Mouse (Mus musculus): Measurements from ENCODE around the gene Pld1. TPM values are rescaled to one million over a fixed set of nuclear protein-coding genes. Genes with fewer than 3 reads are reported as not detected.
"Not testable (repeated sequence)": the region's sequence is repeated elsewhere in the genome, so short reads cannot be mapped to it uniquely, and the experiment has no call there.

The Pld1 gene
- polyA plus RNA-seq, 1 experiment from 2014 or later = 17.0 TPM

DNA sequence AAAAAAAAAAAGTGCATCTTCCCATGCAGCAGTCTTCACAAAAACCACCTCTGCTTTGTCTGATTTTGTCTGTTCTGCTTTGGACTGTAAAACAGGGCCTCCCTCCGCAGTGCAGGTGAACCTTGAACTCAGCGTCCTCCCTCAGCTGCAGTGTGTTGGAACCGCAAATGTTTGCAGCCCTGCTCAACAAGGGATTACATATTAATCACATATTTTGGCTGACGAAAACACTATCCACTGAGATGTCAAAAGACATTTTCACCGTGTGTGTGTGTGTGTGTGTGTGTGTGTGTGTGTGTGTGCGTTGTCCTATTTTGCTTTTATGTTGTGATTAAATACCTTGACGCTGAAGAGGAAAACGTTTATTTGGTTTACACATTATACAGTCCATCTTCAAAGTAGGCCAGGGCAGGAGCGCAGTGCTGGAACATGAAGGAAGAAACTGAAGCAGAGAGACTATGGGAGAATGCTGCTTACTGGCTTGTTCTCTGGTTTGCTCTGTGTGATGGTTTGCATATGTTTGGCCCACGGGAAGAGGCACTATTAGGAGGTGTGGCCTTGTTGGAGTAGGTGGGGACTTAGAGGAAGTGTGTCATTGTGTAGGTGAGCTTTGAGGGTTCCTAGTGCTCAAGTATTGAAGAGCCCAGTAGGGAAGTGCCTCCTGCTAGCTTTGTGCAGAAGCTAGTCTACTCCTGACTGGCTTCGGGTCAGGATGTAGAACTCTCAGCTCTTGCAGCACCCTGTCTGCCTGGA lies 17.1 kb upstream of the Pld1 start:
- peaks cover 8% of the 10 kb centered on the region for H3K9me3 ChIP-seq
- H3K36me3 ChIP-seq = no peaks in the 10 kb centered on the region
- H3K9ac ChIP-seq = no peak overlapping the region
- H3K27ac ChIP-seq = no peak overlapping the region
- no peak overlapping the region for H3K4me2 ChIP-seq (replicated peaks)
- no peaks in the 10 kb centered on the region for H3K27me3 ChIP-seq (replicated peaks)
- H3K4me1 ChIP-seq (replicated peaks) = no peaks in the 10 kb centered on the region
- no peak for ATAC-seq
- 86% methylated on average over 11 of the region's 11 CpGs for WGBS
- no peak overlapping the region for H3K4me3 ChIP-seq (replicated peaks)

DNA sequence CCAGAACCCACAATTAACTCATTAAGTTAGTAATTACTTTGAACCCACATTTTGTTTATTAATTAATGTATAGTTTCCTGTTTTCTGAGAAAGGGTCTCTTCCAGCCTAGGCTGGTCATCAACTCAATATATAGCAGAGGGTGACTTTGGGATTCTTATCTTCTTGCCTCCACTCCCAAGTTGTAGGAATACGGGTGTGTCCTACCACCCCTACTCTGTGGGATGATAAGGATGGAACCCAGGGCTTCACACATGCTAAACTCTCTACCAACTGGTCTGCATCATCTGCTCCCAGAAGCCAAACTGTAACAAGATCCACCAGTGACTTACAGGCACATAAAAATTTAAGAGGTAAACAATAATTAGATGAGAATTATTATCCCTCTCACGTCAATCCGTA lies 14.5 kb upstream of the Pld1 start:
- 60% methylated on average over 3 of the region's 3 CpGs for WGBS

DNA sequence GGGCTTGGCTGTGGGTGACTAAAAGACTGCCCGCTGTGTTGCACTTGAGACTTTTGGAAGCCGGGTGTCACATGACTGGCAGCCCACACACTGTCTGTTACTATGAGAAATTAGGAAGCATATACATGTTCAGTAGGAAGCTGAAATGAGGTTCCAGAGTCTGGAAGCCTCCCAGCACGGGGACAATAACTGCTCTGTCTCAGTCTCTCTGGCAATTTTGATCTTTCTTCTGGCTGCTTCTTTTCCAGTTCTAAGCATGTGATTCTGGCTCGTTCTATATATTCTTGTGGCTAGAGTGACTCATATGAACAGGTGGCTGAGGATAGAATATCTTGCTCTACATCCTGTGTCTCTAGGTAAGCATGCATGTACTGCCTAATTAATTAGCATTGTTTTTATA lies 9.3 kb upstream of the Pld1 start:
- H3K4me2 ChIP-seq (replicated peaks) = no peak overlapping the region
- H3K27ac ChIP-seq = no peak overlapping the region
- no peak overlapping the region for H3K9ac ChIP-seq
- H3K9me3 ChIP-seq = no peaks in the 10 kb centered on the region
- WGBS = 81% methylated on average over 4 of the region's 4 CpGs
- no peak overlapping the region for H3K4me3 ChIP-seq (replicated peaks)
- no peak for ATAC-seq
- H3K36me3 ChIP-seq = no peaks in the 10 kb centered on the region
- no peaks in the 10 kb centered on the region for H3K27me3 ChIP-seq (replicated peaks)
- H3K4me1 ChIP-seq (replicated peaks) = no peaks in the 10 kb centered on the region

More for the DNA sequence above, 14.5 kb upstream of the Pld1 start:
- no peaks in the 10 kb centered on the region for H3K27me3 ChIP-seq (replicated peaks)
- H3K9me3 ChIP-seq = peaks cover 4% of the 10 kb centered on the region
- no peak overlapping the region for H3K27ac ChIP-seq
- no peak for ATAC-seq
- H3K36me3 ChIP-seq = no peaks in the 10 kb centered on the region
- no peak overlapping the region for H3K4me3 ChIP-seq (replicated peaks)
- H3K9ac ChIP-seq = no peak overlapping the region
- H3K4me2 ChIP-seq (replicated peaks) = no peak overlapping the region
- H3K4me1 ChIP-seq (replicated peaks) = no peaks in the 10 kb centered on the region

DNA sequence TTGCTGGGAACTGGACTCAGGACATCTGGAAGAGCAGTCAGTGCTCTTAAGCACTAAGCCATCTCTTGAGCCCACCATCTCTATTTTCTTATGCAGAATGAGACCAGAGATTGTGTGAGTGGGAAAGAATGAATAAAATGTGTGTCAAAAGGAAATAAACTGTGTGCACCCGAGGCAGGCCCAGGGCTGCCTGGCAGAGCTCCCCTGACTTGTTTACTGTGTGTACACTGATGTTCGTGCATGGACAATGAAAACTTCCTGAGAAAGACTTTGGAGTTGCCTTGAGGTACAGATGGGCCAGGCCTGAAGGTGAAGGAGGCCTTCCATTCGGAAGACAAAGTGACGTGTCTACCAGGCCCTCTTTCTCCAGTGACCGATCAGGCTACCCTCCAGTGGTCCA lies 6.1 kb upstream of the Pld1 start:
- H3K9ac ChIP-seq = no peak overlapping the region
- no peaks in the 10 kb centered on the region for H3K9me3 ChIP-seq
- H3K27ac ChIP-seq = no peak overlapping the region
- WGBS = 76% methylated on average over 5 of the region's 5 CpGs
- H3K27me3 ChIP-seq (replicated peaks) = no peaks in the 10 kb centered on the region
- no peaks in the 10 kb centered on the region for H3K4me1 ChIP-seq (replicated peaks)
- no peaks in the 10 kb centered on the region for H3K36me3 ChIP-seq
- H3K4me3 ChIP-seq (replicated peaks) = no peak overlapping the region
- ATAC-seq = no peak
- no peak overlapping the region for H3K4me2 ChIP-seq (replicated peaks)

DNA sequence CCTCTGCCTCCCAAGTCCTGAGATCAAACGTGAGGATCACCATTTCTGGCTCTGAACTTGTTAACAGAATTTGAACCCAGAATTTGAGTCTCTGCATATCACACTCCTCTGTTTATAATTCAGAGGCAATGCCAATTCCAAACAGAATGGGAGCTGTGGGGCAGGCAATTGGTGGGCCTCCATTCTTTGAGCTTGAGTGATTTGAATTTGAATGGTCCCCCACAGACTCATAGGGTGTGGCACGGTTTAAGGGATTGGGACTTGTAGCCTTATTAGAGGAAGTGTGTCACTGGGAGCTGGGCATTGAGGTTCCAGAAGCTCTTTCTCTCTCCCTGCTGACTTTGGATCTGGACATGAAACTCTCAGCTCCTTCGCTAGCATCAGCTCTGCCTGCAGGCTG lies 2.9 kb upstream of the Pld1 start:
- H3K36me3 ChIP-seq = no peaks in the 10 kb centered on the region
- no peak overlapping the region for H3K4me2 ChIP-seq (replicated peaks)
- H3K4me1 ChIP-seq (replicated peaks) = peaks cover 3% of the 10 kb centered on the region; the same call in 1 of the 2 replicates
- ATAC-seq = no peak
- no peak overlapping the region for H3K27ac ChIP-seq
- no peaks in the 10 kb centered on the region for H3K9me3 ChIP-seq
- no peaks in the 10 kb centered on the region for H3K27me3 ChIP-seq (replicated peaks)
- H3K9ac ChIP-seq = no peak overlapping the region
- H3K4me3 ChIP-seq (replicated peaks) = no peak overlapping the region
- 83% methylated on average over 3 of the region's 3 CpGs for WGBS

DNA sequence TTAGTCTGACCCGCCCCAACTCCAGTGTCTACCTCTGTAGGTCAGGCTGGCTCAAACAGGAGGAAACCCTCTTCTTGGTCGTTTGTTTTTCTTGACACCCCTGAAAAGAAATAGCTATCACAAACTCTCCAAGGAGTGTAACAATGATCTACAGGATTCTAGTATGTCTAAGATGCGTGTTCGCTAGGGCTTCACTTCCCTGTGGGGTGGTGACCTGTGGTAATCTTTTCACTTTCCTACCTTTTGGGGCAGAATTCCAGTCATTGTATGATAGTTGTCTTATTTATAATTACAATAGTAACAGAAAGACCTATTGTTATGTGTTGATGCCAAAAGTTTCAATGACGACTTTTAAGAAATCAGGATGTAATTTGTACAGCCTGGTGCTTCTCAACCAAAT lies 1.8 kb upstream of the Pld1 start:
- H3K4me2 ChIP-seq (replicated peaks) = no peak overlapping the region
- ATAC-seq = no peak
- H3K27me3 ChIP-seq (replicated peaks) = no peaks in the 10 kb centered on the region
- H3K4me1 ChIP-seq (replicated peaks) = peaks cover 3% of the 10 kb centered on the region; the same call in 1 of the 2 replicates
- 79% methylated on average over 5 of the region's 5 CpGs for WGBS
- no peaks in the 10 kb centered on the region for H3K36me3 ChIP-seq
- no peak overlapping the region for H3K27ac ChIP-seq
- no peak overlapping the region for H3K9ac ChIP-seq
- H3K9me3 ChIP-seq = no peaks in the 10 kb centered on the region
- H3K4me3 ChIP-seq (replicated peaks) = no peak overlapping the region

DNA sequence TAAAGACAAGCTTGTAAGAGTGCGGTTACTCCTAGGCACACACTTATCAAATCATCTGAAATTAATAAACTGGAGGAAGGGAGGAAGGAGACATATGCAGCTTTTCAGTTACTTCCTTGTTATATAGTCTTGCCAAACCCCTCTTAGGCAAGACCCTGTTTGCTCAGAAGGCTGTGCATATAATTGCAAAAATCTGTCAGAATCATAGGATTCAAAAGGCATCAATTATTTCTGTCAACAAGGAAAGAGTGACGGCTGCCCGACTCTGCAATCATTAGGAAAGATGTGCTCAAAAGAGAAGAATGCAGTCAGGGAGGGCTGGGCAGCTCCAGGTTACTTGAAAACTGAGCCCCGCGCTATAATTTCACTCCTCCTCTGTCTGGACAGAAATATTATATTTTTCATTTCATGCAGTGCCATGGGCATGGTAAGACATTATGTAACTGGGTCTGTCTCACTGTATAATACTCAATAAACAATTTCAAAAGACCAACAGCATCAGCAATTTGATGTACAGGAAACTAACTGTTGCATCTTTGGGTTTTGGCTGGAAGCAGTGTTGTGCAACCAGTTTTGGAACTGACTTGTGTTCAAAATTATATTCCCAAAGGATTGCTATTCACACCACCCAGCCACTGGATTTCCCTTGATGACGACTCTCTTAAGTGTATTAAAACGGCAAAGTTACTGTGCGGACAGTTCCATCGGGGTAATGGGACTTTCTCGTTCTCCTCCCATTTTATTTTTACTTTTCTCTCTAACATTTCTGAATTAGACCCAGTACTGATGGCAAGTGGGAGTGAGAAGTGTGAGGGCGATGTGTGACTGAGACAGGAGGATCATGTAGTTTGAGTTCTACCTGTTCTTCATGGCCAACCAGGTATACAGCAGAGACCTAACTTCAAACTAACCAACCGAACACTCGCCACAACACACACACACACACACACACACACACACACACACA lies 1.1 kb upstream of the Pld1 start:
- 81% methylated on average over 11 of the region's 13 CpGs for WGBS
- Histone ChIP-seq H3K4me1 (replicated peaks) (peaks cover 3% of the 10 kb centered on the region; the same call in 1 of the 2 replicates), H3K27ac (no peak overlapping the region), H3K4me3 (replicated peaks) (no peak overlapping the region), H3K4me2 (replicated peaks) (peak overlapping the region; percentile 96; the same call in 1 of the 2 replicates), H3K36me3 (no peaks in the 10 kb centered on the region), H3K9ac (no peak overlapping the region), H3K9me3 (no peaks in the 10 kb centered on the region), H3K27me3 (replicated peaks) (no peaks in the 10 kb centered on the region)
- ATAC-seq = no peak

DNA sequence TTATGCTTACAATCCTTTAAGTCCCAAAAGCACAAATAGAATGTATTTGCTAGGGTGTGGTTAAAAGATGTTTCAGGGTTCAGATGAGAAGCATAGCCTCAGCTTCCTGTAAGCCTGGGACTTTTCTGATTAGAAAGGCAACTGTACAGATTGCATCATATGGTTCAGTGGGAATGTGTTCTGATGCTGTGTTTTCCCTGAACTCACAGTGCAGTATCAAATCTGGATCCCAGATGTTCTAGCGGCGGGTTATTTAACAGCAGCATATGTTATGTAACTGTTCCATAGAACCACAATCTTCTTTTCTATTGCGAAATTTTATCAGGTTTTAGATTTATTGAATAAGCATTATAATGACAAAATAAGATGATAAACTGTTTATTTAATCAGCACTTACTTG lies 3.1 kb downstream of the Pld1 start:
- Histone ChIP-seq H3K36me3 (no peaks in the 10 kb centered on the region), H3K4me1 (replicated peaks) (peaks cover 3% of the 10 kb centered on the region; the same call in 1 of the 2 replicates), H3K4me3 (replicated peaks) (no peak overlapping the region), H3K27me3 (replicated peaks) (no peaks in the 10 kb centered on the region), H3K9me3 (no peaks in the 10 kb centered on the region), H3K9ac (no peak overlapping the region), H3K4me2 (replicated peaks) (no peak overlapping the region), H3K27ac (no peak overlapping the region)
- 74% methylated on average over 3 of the region's 3 CpGs for WGBS
- ATAC-seq = no peak

DNA sequence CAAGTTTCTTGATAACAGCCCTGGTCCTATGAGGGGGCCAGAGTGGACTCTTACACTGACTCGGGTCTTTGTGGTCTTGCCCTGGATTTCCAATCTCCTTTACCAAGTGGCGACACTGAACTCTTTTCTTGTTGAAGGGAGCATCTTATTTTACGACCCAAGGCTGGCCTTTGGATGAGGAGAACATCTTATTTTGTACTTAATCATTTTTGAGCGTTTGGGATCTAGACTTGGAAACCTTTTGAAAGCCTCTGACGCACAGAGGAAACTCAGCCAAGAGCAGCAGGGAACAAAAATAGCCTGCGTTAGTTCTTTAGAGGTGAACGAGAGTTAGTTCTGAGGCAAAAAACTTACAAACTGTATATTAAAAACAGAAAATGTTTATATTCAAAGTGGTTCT lies 4.5 kb downstream of the Pld1 start:
- Histone ChIP-seq H3K9me3 (no peaks in the 10 kb centered on the region), H3K4me1 (replicated peaks) (peaks cover 3% of the 10 kb centered on the region; the same call in 1 of the 2 replicates), H3K4me2 (replicated peaks) (no peak overlapping the region), H3K4me3 (replicated peaks) (no peak overlapping the region), H3K27ac (no peak overlapping the region), H3K27me3 (replicated peaks) (no peaks in the 10 kb centered on the region), H3K36me3 (no peaks in the 10 kb centered on the region), H3K9ac (no peak overlapping the region)
- WGBS = 78% methylated on average over 7 of the region's 7 CpGs
- ATAC-seq = no peak

DNA sequence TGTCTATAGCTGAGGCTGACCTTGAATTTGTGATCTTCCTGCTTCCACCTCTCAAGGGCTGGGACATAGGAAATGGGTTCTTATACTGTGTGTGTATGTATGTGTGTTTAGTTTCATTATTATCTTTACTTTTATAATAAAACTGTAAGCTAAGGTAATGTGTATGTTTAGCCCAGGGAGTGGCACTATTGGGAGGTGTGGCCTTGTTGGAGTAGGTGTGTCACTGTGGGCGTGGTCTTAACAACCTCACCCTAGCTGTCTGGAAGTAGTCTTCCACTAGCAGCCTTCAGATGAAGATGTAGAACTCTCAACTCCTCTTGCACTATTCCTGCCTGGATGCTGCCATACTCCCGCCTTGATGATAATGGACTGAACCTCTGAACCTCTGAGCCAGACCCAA lies 6.9 kb downstream of the Pld1 start:
- H3K27ac ChIP-seq; H3K9me3 ChIP-seq; H3K4me2 ChIP-seq (replicated peaks); H3K4me3 ChIP-seq (replicated peaks); H3K27me3 ChIP-seq (replicated peaks); H3K36me3 ChIP-seq; H3K4me1 ChIP-seq (replicated peaks); H3K9ac ChIP-seq: not testable (repeated sequence)
- 82% methylated on average over 2 of the region's 2 CpGs for WGBS
- ATAC-seq = 0 out of 2 replicates have a peak, but pooled peaks have one; percentile 4

DNA sequence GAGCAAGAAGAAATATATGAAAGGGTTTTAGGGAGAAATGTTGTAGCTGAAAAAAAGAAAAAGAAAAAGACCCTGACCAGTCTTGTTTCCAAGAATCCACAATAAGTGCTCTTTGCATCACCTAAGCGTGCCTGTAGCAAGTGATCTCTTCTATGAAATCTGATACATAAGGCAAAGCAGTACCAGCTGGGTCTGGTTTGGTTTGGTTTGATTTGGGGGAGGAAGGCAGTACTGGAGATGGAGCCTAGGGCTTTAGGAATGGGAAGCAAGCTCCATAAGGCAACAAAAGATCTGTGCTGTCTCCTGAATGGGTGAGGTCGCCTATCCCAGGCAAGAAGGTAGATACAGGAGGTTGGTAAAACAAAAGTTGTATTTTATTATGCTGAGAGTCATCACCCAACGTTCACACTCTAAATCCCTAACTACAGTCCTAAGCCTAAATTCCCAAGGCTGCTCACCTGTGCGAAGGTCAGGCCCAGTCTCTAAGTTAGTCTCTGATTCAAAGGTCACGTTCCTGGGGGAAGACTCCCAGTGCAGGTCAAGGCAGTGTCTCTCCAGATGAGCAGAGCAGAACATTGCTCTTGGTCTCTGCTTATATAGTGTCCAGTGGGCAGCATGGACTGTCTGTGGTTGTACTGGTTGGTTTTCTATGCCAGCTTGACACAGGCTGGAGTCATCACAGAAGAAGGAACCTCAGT lies 10.8 kb downstream of the Pld1 start:
- Histone ChIP-seq H3K27me3 (replicated peaks) (no peaks in the 10 kb centered on the region), H3K27ac (no peak overlapping the region), H3K9me3 (no peaks in the 10 kb centered on the region), H3K9ac (no peak overlapping the region), H3K4me3 (replicated peaks) (no peak overlapping the region), H3K4me1 (replicated peaks) (no peaks in the 10 kb centered on the region), H3K36me3 (no peaks in the 10 kb centered on the region), H3K4me2 (replicated peaks) (no peak overlapping the region)
- WGBS = 81% methylated on average over 5 of the region's 5 CpGs
- no peak for ATAC-seq

DNA sequence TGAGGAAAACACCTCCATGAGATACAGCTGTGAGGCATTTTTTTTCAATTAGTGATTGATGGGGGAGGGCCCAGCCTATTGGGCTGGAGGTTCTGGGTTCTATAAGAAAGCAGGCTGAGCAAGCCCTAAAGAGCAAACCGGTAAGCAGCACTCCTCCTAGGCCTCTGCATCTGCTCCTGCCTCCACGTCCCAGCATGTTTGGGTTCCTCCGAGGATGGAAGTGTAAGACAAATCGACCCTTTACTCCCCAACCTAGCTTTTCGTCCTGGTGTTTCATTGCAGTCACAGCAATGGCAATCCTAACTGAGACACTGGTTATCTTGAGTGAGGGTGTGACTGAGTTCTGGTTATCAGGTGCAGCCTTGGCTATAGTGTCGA lies 11.4 kb downstream of the Pld1 start:
- H3K4me3 ChIP-seq (replicated peaks) = no peak overlapping the region
- H3K4me1 ChIP-seq (replicated peaks) = no peaks in the 10 kb centered on the region
- H3K36me3 ChIP-seq = no peaks in the 10 kb centered on the region
- no peak for ATAC-seq
- no peaks in the 10 kb centered on the region for H3K9me3 ChIP-seq
- H3K27ac ChIP-seq = no peak overlapping the region
- no peak overlapping the region for H3K9ac ChIP-seq
- WGBS = 88% methylated on average over 6 of the region's 6 CpGs
- no peak overlapping the region for H3K4me2 ChIP-seq (replicated peaks)
- H3K27me3 ChIP-seq (replicated peaks) = no peaks in the 10 kb centered on the region

Measured in intestine, embryonic 15.5 days (tissue).